Mouse (Mus musculus) stomach, postnatal 0 days (tissue): ENCODE measurements around the gene Srsf7.

Source experiments
- CTCF ChIP-seq: IDR thresholded peaks from 2 replicates; pipeline ENCODE4 v1.5.1; 2016; ENCODE audit warnings: antibody characterized with exemption, low read depth, mild to moderate bottlenecking, moderate library complexity
- EP300 ChIP-seq: optimal IDR thresholded peaks from 2 replicates; pipeline ENCODE3; 2016; ENCODE audit warnings: antibody characterized with exemption

GRCm38 (mm10) chr17:80206301-80206670, 821 bp downstream of the Srsf7 start:
- TF ChIP-seq CTCF = no peak
- no peak for TF ChIP-seq EP300
